Mouse (Mus musculus): Measurements from ENCODE around the gene Sh3bp4. TPM values are rescaled to one million over a fixed set of nuclear protein-coding genes. Genes with fewer than 3 reads are reported as not detected.

Gene Sh3bp4
- polyA plus RNA-seq, 1 experiment: 1.4 TPM

GRCm38 (mm10) chr1:89131707-89132106 is 61.5 kb downstream of the Sh3bp4 start:
- no peak overlapping the region for H3K27ac ChIP-seq (ENCODE audit: control insufficient read depth, insufficient read depth, low read depth, low read length, poor library complexity)
- no peak overlapping the region for H3K4me3 ChIP-seq (replicated peaks; ENCODE audit: control insufficient read depth, low read depth, low read length)
- TF ChIP-seq CTCF (IDR thresholded peaks at IDR 0.05; ENCODE audit: control insufficient read depth, insufficient read depth, low read length) (no peak), POLR2A (IDR thresholded peaks at IDR 0.05; ENCODE audit: borderline replicate concordance, control insufficient read depth, low read depth, low read length) (no peak)
- no peaks in the 10 kb centered on the region; the same call in 1 of the 2 replicates for H3K4me1 ChIP-seq (ENCODE audit: control insufficient read depth, insufficient read depth, low read length)
- WGBS: 83% methylated on average over 8 of the region's 8 CpGs

GRCm38 (mm10) chr1:89133266-89133665 is 63.1 kb downstream of the Sh3bp4 start:
- Histone ChIP-seq H3K4me1 (ENCODE audit: control insufficient read depth, insufficient read depth, low read length) (no peaks in the 10 kb centered on the region; the same call in 1 of the 2 replicates), H3K4me3 (replicated peaks; ENCODE audit: control insufficient read depth, low read depth, low read length) (no peak overlapping the region), H3K27ac (ENCODE audit: control insufficient read depth, insufficient read depth, low read depth, low read length, poor library complexity) (no peak overlapping the region)
- TF ChIP-seq POLR2A (IDR thresholded peaks at IDR 0.05; ENCODE audit: borderline replicate concordance, control insufficient read depth, low read depth, low read length) (no peak), CTCF (IDR thresholded peaks at IDR 0.05; ENCODE audit: control insufficient read depth, insufficient read depth, low read length) (no peak)
- WGBS: 46% methylated on average over 4 of the region's 4 CpGs

GRCm38 (mm10) chr1:89133717-89134116 is 63.5 kb downstream of the Sh3bp4 start:
- Histone ChIP-seq H3K27ac (ENCODE audit: control insufficient read depth, insufficient read depth, low read depth, low read length, poor library complexity) (no peak overlapping the region), H3K4me1 (ENCODE audit: control insufficient read depth, insufficient read depth, low read length) (no peaks in the 10 kb centered on the region; the same call in 1 of the 2 replicates), H3K4me3 (replicated peaks; ENCODE audit: control insufficient read depth, low read depth, low read length) (no peak overlapping the region)
- WGBS: 61% methylated on average over 4 of the region's 4 CpGs
- no peak for TF ChIP-seq CTCF (IDR thresholded peaks at IDR 0.05; ENCODE audit: control insufficient read depth, insufficient read depth, low read length)
- no peak for TF ChIP-seq POLR2A (IDR thresholded peaks at IDR 0.05; ENCODE audit: borderline replicate concordance, control insufficient read depth, low read depth, low read length)

- Histone ChIP-seq H3K27ac (ENCODE audit: control insufficient read depth, insufficient read depth, low read depth, low read length, poor library complexity) (no peak overlapping the region), H3K4me1 (ENCODE audit: control insufficient read depth, insufficient read depth, low read length) (no peaks in the 10 kb centered on the region), H3K4me3 (replicated peaks; ENCODE audit: control insufficient read depth, low read depth, low read length) (no peak overlapping the region)
- 83% methylated on average over 13 of the region's 13 CpGs for WGBS
- no peak for TF ChIP-seq CTCF (IDR thresholded peaks at IDR 0.05; ENCODE audit: control insufficient read depth, insufficient read depth, low read length)
- no peak for TF ChIP-seq POLR2A (IDR thresholded peaks at IDR 0.05; ENCODE audit: borderline replicate concordance, control insufficient read depth, low read depth, low read length)
These were observed 66.0 kb downstream of the Sh3bp4 start for GRCm38 (mm10) chr1:89136089-89136811.

GRCm38 (mm10) chr1:89137086-89137816 is 67.0 kb downstream of the Sh3bp4 start:
- H3K4me3 ChIP-seq (replicated peaks; ENCODE audit: control insufficient read depth, low read depth, low read length): no peak overlapping the region
- no peaks in the 10 kb centered on the region for H3K4me1 ChIP-seq (ENCODE audit: control insufficient read depth, insufficient read depth, low read length)
- TF ChIP-seq CTCF (IDR thresholded peaks at IDR 0.05; ENCODE audit: control insufficient read depth, insufficient read depth, low read length) (no peak), POLR2A (IDR thresholded peaks at IDR 0.05; ENCODE audit: borderline replicate concordance, control insufficient read depth, low read depth, low read length) (no peak)
- WGBS: 88% methylated on average over 13 of the region's 13 CpGs
- no peak overlapping the region for H3K27ac ChIP-seq (ENCODE audit: control insufficient read depth, insufficient read depth, low read depth, low read length, poor library complexity)

GRCm38 (mm10) chr1:89138316-89138715 is 68.1 kb downstream of the Sh3bp4 start:
- no peak overlapping the region for H3K27ac ChIP-seq (ENCODE audit: control insufficient read depth, insufficient read depth, low read depth, low read length, poor library complexity)
- TF ChIP-seq POLR2A (IDR thresholded peaks at IDR 0.05; ENCODE audit: borderline replicate concordance, control insufficient read depth, low read depth, low read length) (no peak), CTCF (IDR thresholded peaks at IDR 0.05; ENCODE audit: control insufficient read depth, insufficient read depth, low read length) (no peak)
- WGBS: 28% methylated on average over 5 of the region's 5 CpGs
- H3K4me1 ChIP-seq (ENCODE audit: control insufficient read depth, insufficient read depth, low read length): no peaks in the 10 kb centered on the region
- no peak overlapping the region for H3K4me3 ChIP-seq (replicated peaks; ENCODE audit: control insufficient read depth, low read depth, low read length)

GRCm38 (mm10) chr1:89140113-89140512 is 69.9 kb downstream of the Sh3bp4 start:
- Histone ChIP-seq H3K4me1 (ENCODE audit: control insufficient read depth, insufficient read depth, low read length) (no peaks in the 10 kb centered on the region), H3K4me3 (replicated peaks; ENCODE audit: control insufficient read depth, low read depth, low read length) (no peak overlapping the region), H3K27ac (ENCODE audit: control insufficient read depth, insufficient read depth, low read depth, low read length, poor library complexity) (no peak overlapping the region)
- 81% methylated on average over 9 of the region's 9 CpGs for WGBS
- TF ChIP-seq POLR2A (IDR thresholded peaks at IDR 0.05; ENCODE audit: borderline replicate concordance, control insufficient read depth, low read depth, low read length): no peak
- no peak for TF ChIP-seq CTCF (IDR thresholded peaks at IDR 0.05; ENCODE audit: control insufficient read depth, insufficient read depth, low read length)

GRCm38 (mm10) chr1:89151071-89151470 is 80.9 kb downstream of the Sh3bp4 start:
- H3K4me3 ChIP-seq (replicated peaks; ENCODE audit: control insufficient read depth, low read depth, low read length): no peak overlapping the region
- WGBS: 84% methylated on average over 7 of the region's 7 CpGs

More at GRCm38 (mm10) chr1:89151071-89151470, 80.9 kb downstream of the Sh3bp4 start:
- Histone ChIP-seq H3K4me1 (ENCODE audit: control insufficient read depth, insufficient read depth, low read length) (no peaks in the 10 kb centered on the region), H3K27ac (ENCODE audit: control insufficient read depth, insufficient read depth, low read depth, low read length, poor library complexity) (no peak overlapping the region)
- TF ChIP-seq POLR2A (IDR thresholded peaks at IDR 0.05; ENCODE audit: borderline replicate concordance, control insufficient read depth, low read depth, low read length): no peak
- no peak for TF ChIP-seq CTCF (IDR thresholded peaks at IDR 0.05; ENCODE audit: control insufficient read depth, insufficient read depth, low read length)

Data from bone marrow, adult 2 months (tissue).